Mouse (Mus musculus) hindbrain, embryonic 10.5 days (tissue): ENCODE measurements around the gene Tcp1. TPM values are rescaled to one million over a fixed set of nuclear protein-coding genes. Genes with fewer than 3 reads are reported as not detected.
"Not testable (repeated sequence)": the region's sequence is repeated elsewhere in the genome, so short reads cannot be mapped to it uniquely, and the experiment has no call there.

Experiments used
- DNase-seq: peaks from one replicate; pipeline ENCODE4 v3.0.0-alpha.2; 2017; ENCODE audit warnings: low spot score
- H3K27ac ChIP-seq: fragments of 300-500 bp; sonication (generic); 2 replicates; pipeline ENCODE4 v1.5.1; 2016; ENCODE audit warnings: mild to moderate bottlenecking, moderate library complexity
- H3K27me3 ChIP-seq: fragments of 300-500 bp; sonication (generic); 2 replicates; pipeline ENCODE4 v1.6.1; 2016; ENCODE audit warnings: mild to moderate bottlenecking; ENCODE audit not compliant: poor library complexity, insufficient read depth, severe bottlenecking
- H3K36me3 ChIP-seq: fragments of 300-500 bp; sonication (generic); 2 replicates; pipeline ENCODE4 v1.6.1; 2016; ENCODE audit warnings: mild to moderate bottlenecking, moderate library complexity
- H3K4me1 ChIP-seq: fragments of 300-500 bp; sonication (generic); replicated peaks from 2 replicates; pipeline ENCODE4 v1.6.1; 2016; ENCODE audit warnings: mild to moderate bottlenecking
- H3K4me3 ChIP-seq: fragments of 300-500 bp; sonication (generic); 2 replicates; pipeline ENCODE4 v1.5.1; 2016; ENCODE audit warnings: mild to moderate bottlenecking, moderate library complexity
- H3K9me3 ChIP-seq: fragments of 300-500 bp; sonication (generic); 2 replicates; pipeline ENCODE4 v1.6.1; 2016; ENCODE audit warnings: mild to moderate bottlenecking, moderate library complexity
- WGBS: fragments of 180-500 bp; shearing (Covaris S2); methylation state at CpG from one replicate; pipeline ENCODE4 v1.1.7; 2016; 5-methylcytosine and 5-hydroxymethylcytosine counted together
- polyA plus RNA-seq: library from polyadenylated mRNA; unstranded; fragments of >200 nt; fragmentation: Nextera tagmentation; extraction: Ambion mirVana; gene quantifications from 2 replicates; pipeline ENCODE4 v1.2.1, GENCODE M21; 2016

Gene Tcp1
- polyA plus RNA-seq, 1 experiment from 2014 or later: 430 TPM

- not testable (repeated sequence) for H3K9me3 ChIP-seq, H3K27me3 ChIP-seq, H3K4me1 ChIP-seq, DNase-seq, H3K4me3 ChIP-seq
- Histone ChIP-seq H3K36me3 (peaks cover 60% of the 10 kb centered on the region), H3K27ac (peak overlapping the region; percentile 54; the same call in 1 of the 2 replicates)
- WGBS: 39% methylated on average over 2 of the region's 2 CpGs
Observed at GRCm38 (mm10) chr17:12898607-12899006, 16.9 kb upstream of the Tcp1 start.

GRCm38 (mm10) chr17:12902291-12902690 is 13.2 kb upstream of the Tcp1 start:
- H3K27me3 ChIP-seq: no peaks in the 10 kb centered on the region
- H3K27ac ChIP-seq: no peak overlapping the region
- H3K36me3 ChIP-seq: peaks cover 61% of the 10 kb centered on the region
- peaks cover 14% of the 10 kb centered on the region for H3K4me1 ChIP-seq
- WGBS: 94% methylated on average over 6 of the region's 6 CpGs
- H3K4me3 ChIP-seq: no peak overlapping the region
- no peak for DNase-seq
- H3K9me3 ChIP-seq: no peaks in the 10 kb centered on the region

GRCm38 (mm10) chr17:12903372-12904333 is 11.8 kb upstream of the Tcp1 start:
- Histone ChIP-seq H3K27ac (peak overlapping the region; percentile 64), H3K27me3 (no peaks in the 10 kb centered on the region), H3K9me3 (no peaks in the 10 kb centered on the region), H3K4me3 (no peak overlapping the region), H3K4me1 (peaks cover 14% of the 10 kb centered on the region), H3K36me3 (peaks cover 56% of the 10 kb centered on the region)
- 45% methylated on average over 12 of the region's 12 CpGs for WGBS
- DNase-seq: peak; percentile 31

GRCm38 (mm10) chr17:12904349-12904748 is 11.2 kb upstream of the Tcp1 start:
- H3K4me1 ChIP-seq: peaks cover 14% of the 10 kb centered on the region
- no peaks in the 10 kb centered on the region for H3K9me3 ChIP-seq
- H3K27ac ChIP-seq: no peak overlapping the region
- peaks cover 53% of the 10 kb centered on the region for H3K36me3 ChIP-seq
- H3K27me3 ChIP-seq: no peaks in the 10 kb centered on the region
- DNase-seq: no peak
- 88% methylated on average over 1 of the region's 1 CpGs for WGBS
- no peak overlapping the region for H3K4me3 ChIP-seq

- WGBS: 86% methylated on average over 4 of the region's 4 CpGs
- peaks cover 14% of the 10 kb centered on the region for H3K4me1 ChIP-seq
- no peaks in the 10 kb centered on the region for H3K9me3 ChIP-seq
- peaks cover 56% of the 10 kb centered on the region for H3K36me3 ChIP-seq
- no peak for DNase-seq
- H3K4me3 ChIP-seq: no peak overlapping the region
- H3K27ac ChIP-seq: no peak overlapping the region
- H3K27me3 ChIP-seq: no peaks in the 10 kb centered on the region
Observed at GRCm38 (mm10) chr17:12905810-12906209, 9.7 kb upstream of the Tcp1 start.

GRCm38 (mm10) chr17:12906436-12906835 is 9.1 kb upstream of the Tcp1 start:
- peaks cover 56% of the 10 kb centered on the region for H3K36me3 ChIP-seq
- no peak for DNase-seq
- H3K27me3 ChIP-seq: no peaks in the 10 kb centered on the region
- 92% methylated on average over 9 of the region's 9 CpGs for WGBS
- no peak overlapping the region for H3K4me3 ChIP-seq
- H3K27ac ChIP-seq: no peak overlapping the region
- H3K4me1 ChIP-seq: peaks cover 14% of the 10 kb centered on the region
- H3K9me3 ChIP-seq: no peaks in the 10 kb centered on the region

- Histone ChIP-seq H3K27me3 (no peaks in the 10 kb centered on the region), H3K4me1 (no peaks in the 10 kb centered on the region; the same call in 1 of the 2 replicates), H3K4me3 (no peak within 1 kb of the TSS), H3K9me3 (no peaks in the 10 kb centered on the region), H3K36me3 (peaks cover 66% of the 10 kb centered on the region), H3K27ac (no peak within 1 kb of the TSS)
- no peak for DNase-seq
- 81% methylated on average over 35 of the region's 35 CpGs for WGBS
Observed at GRCm38 (mm10) chr17:12909361-12910280, 5.9 kb upstream of the Tcp1 start, which contains the start of gene Pnldc1. Gene Pnldc1 (minus strand): TSS chr17:12910230.

- no peak overlapping the region for H3K4me3 ChIP-seq
- no peak for DNase-seq
- H3K27me3 ChIP-seq: no peaks in the 10 kb centered on the region
- peaks cover 8% of the 10 kb centered on the region for H3K4me1 ChIP-seq
- WGBS: 89% methylated on average over 8 of the region's 8 CpGs
- H3K9me3 ChIP-seq: no peaks in the 10 kb centered on the region
- peaks cover 58% of the 10 kb centered on the region for H3K36me3 ChIP-seq
- no peak overlapping the region for H3K27ac ChIP-seq
Observed at GRCm38 (mm10) chr17:12910391-12910790, 5.1 kb upstream of the Tcp1 start.

- DNase-seq: peak; percentile 100
- Histone ChIP-seq H3K27ac (peak within 1 kb of the TSS; percentile 97), H3K4me3 (peak within 1 kb of the TSS; percentile 98), H3K27me3 (no peaks in the 10 kb centered on the region), H3K9me3 (no peaks in the 10 kb centered on the region), H3K36me3 (peaks cover 71% of the 10 kb centered on the region), H3K4me1 (peaks cover 18% of the 10 kb centered on the region)
- under 1% methylated on average over 56 of the region's 56 CpGs for WGBS
Observed at GRCm38 (mm10) chr17:12915881-12916583, 531 bp downstream of the Tcp1 start, which contains the start of gene Mrpl18. Gene Mrpl18 (minus strand): TSS chr17:12916345.

- WGBS: under 1% methylated on average over 40 of the region's 40 CpGs
- no peak for DNase-seq
Observed at GRCm38 (mm10) chr17:12916588-12917380, 1.3 kb downstream of the Tcp1 start.

GRCm38 (mm10) chr17:12921073-12921472 is 5.6 kb downstream of the Tcp1 start:
- Histone ChIP-seq H3K4me1 (peaks cover 11% of the 10 kb centered on the region), H3K4me3 (no peak overlapping the region), H3K27ac (no peak overlapping the region), H3K27me3 (no peaks in the 10 kb centered on the region), H3K36me3 (peaks cover 87% of the 10 kb centered on the region), H3K9me3 (no peaks in the 10 kb centered on the region)
- DNase-seq: no peak
- 93% methylated on average over 1 of the region's 1 CpGs for WGBS

More at GRCm38 (mm10) chr17:12916588-12917380, 1.3 kb downstream of the Tcp1 start:
- Histone ChIP-seq H3K9me3 (no peaks in the 10 kb centered on the region), H3K4me1 (peaks cover 18% of the 10 kb centered on the region), H3K36me3 (peaks cover 71% of the 10 kb centered on the region), H3K4me3 (peak overlapping the region; percentile 98), H3K27me3 (no peaks in the 10 kb centered on the region), H3K27ac (peak overlapping the region; percentile 97)
